Mouse (Mus musculus) naive thymus-derived CD4-positive, alpha-beta T cell, adult 5 months (primary cell): ENCODE results near the gene Olfr945. TPM values are rescaled to one million over a fixed set of nuclear protein-coding genes. Genes with fewer than 3 reads are reported as not detected.

Experiments used
- polyA plus RNA-seq: library from polyadenylated mRNA; unstranded; fragments of 100-300 nt; shearing (Covaris generic); gene quantifications from one replicate; pipeline ENCODE4 v1.2.1, GENCODE M21; 2017

Olfr945 gene
- polyA plus RNA-seq = not detected

DNA sequence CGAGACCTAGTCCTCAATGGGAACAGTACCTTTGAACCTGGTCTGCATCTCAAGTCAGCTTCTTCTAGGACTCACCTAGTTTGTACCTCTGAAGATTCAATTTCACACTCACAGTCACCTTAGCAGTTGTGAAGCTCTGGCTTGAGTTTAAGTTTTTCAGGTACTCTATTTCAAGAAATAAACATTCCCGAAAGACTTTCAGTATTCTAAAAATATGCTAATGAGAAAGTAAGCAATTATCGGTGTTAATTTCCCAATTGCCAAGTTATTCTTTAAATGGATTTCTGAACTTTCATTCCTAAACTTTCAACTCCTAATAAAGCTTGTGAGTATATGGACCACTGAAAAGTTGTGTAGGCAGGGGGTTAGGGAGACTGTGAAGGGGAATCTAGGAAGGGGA is at the start of gene Olfr945:
Gene Olfr945 (minus strand): TSS at position 101 of the 400 bp plus-strand sequence.

GRCm38 (mm10) chr9:39325945-39326344 is 49.3 kb upstream of the Olfr945 start, which contains the start of gene Olfr948:
Olfr948 (minus strand) TSS chr9:39326045.

DNA sequence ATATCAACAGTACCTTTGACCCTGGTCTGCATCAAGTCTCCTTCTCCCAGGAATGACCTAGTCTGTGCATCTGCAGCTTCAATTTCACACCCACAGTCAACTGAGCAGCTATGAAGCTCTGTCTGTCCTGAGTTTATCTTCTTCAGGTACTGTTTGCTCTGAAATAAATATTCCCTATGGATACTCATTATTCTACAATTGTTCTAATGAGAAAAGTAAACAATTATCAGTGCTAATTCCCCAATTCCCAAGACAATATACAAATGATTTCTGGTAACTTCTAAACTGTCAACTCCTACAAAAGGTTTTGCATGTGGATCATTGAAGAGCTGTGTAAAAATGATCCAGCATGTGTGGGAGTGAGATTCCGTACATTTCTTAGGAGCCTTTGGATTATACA is 26.7 kb downstream of the Olfr945 start, which contains the start of gene Olfr1537:
Gene Olfr1537 (minus strand): TSS at position 101 of the 400 bp plus-strand sequence.

Other genes starting within 250 kb of the Olfr945 start
- not detected for gene Olfr937, start 211.9 kb downstream of the Olfr945 start, polyA plus RNA-seq
- not detected for gene Olfr938, start 197.9 kb downstream of the Olfr945 start, polyA plus RNA-seq
- not detected for gene Olfr27, start 148.7 kb downstream of the Olfr945 start, polyA plus RNA-seq
- 0.07 TPM for gene Olfr943, start 110.5 kb downstream of the Olfr945 start, polyA plus RNA-seq
- not detected for gene Olfr944, start 74.9 kb downstream of the Olfr945 start, polyA plus RNA-seq
- not detected for gene Olfr1537, start 26.8 kb downstream of the Olfr945 start, polyA plus RNA-seq
- gene Olfr948, start 49.2 kb upstream of the Olfr945 start, polyA plus RNA-seq = not detected
- gene Olfr951, start 110.6 kb upstream of the Olfr945 start, polyA plus RNA-seq = not detected
- not detected for gene Olfr952, start 150.3 kb upstream of the Olfr945 start, polyA plus RNA-seq
- not detected for gene Olfr954, start 179.9 kb upstream of the Olfr945 start, polyA plus RNA-seq
- gene Olfr955, start 195.1 kb upstream of the Olfr945 start, polyA plus RNA-seq = not detected
- gene Olfr44, start 217.2 kb upstream of the Olfr945 start, polyA plus RNA-seq = not detected
- not detected for gene Olfr957, start 239.0 kb upstream of the Olfr945 start, polyA plus RNA-seq